Mouse (Mus musculus): ENCODE data around the gene Fam47e.
A peak's percentile ranks its signal among the peaks of the same experiment; 100 is the strongest.
"Not testable (repeated sequence)": the region's sequence is repeated elsewhere in the genome, so short reads cannot be mapped to it uniquely, and the experiment has no call there.

Gene Fam47e

DNA sequence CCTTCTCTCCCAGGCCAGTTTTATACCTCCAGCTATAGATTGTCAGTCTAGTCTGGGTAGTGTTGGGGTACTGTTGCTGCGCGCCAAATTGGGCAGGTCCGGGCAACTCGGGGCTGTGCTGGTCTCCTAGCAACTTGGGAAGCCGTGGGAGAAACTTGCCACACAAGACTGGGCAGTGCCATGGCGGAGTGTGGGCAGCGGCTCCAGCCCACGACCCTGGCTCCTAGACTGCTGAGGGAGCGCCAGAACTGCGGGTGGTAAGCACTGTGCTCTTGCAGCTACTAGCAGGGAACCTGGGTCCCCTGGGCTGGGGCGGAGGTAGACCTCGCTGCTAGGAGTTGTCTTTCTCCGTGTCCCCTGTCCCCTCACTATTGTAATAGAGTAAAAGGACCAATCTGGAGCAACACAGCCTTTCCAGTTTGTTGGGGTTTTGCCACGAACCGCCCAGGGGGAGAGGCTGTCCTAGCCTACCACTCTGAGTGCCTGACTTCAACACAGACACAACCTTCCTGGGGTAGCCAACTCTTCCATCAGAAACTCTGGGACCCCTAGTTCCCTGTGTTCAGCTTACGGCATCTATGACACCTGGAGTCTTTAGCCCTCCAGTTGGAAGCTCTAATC is at the start of gene Fam47e:
Fam47e (plus strand) TSS at position 179 of the 621 bp plus-strand sequence.
- no peak for DNase-seq (ENCODE audit: extremely low spot score)

DNA sequence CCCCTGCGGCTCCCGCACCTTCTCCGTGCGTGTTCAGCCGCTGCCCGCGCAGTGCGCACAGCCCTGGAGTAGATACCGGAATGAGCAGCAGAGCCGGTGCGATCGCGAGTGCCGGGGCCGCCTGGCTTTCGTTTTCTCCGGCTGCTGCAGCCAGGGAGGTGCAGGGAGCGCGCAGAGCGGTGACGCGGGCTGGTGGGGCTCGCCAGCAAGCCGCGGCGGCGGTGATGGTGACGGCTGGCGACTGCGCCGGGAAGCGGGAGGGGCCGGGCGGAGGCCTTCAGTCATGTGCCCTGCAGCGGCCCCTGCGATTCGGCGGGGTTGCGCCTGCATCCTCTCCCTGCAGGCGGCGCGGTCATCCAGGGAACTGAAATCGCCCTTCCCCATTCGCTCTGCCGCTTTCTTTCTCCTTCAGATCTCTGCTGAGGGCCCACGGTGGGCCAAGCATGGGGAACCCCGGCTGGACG is 49.4 kb upstream of the Fam47e start:
- DNase-seq (ENCODE audit: extremely low spot score) = peak; percentile 92

DNA sequence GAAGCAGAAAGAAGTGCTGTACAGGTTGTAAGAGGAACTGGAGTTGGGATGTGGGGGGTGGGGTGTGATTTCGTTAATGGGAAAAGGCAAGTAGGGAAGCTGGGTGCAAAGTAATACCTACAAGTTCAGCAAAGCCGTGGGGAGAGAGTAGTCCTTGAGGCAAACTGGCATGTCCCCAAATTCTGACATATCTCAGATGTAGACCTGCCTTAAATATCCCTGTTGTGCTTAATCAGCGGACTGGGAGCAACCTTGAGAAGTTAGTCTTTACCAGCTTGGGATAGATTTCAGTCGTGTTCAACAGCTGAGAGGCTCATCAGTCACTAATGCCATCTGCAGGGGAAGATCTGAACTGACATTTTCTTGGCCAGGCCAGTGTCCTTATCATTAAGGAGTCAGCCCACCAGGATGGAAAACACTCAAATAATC is 48.6 kb upstream of the Fam47e start:
- peak; percentile 51 for DNase-seq (ENCODE audit: extremely low spot score)

DNA sequence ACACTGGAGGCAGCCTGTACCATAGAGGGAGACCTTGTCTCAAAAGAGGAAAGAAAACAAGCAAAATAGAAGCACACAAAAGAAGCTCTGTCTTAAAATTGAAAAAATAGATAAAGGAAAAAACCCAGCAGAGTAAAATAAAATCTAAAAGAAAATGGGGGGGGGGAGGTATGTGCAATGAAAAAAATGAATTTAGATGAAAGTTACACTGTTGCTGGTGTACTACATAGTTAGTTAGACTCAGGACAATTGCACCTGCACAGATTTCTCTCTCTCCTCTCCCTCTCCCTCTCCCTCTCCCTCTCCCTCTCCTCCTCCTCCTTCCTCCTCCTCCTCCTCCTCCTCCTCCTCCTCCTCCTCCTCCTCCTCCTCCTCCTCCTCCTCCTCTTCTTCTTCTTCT is 48.1 kb upstream of the Fam47e start, which contains the start of gene Scarb2:
Scarb2 (minus strand) TSS at position 101 of the 400 bp plus-strand sequence.
- DNase-seq (ENCODE audit: extremely low spot score) = no peak

DNA sequence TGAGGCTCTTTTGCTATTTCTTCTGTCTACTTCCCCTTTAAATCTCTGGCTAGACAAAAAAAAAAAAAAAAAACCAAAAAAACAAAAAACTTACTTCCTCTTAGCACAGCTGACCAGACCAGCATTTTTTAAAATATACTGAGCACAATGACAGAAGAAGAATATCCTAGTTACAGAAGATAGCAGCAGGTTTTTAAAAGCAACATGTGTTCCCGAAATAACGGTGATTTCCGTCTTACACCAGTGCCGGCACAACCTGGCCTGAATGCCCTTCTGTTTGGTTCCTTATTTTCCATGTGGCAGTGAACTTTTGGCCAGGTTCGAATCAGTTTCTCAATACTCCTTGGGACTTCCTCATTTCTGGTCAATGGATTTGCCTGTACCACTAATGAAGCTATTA is 46.0 kb upstream of the Fam47e start:
- DNase-seq (ENCODE audit: extremely low spot score) = no peak

DNA sequence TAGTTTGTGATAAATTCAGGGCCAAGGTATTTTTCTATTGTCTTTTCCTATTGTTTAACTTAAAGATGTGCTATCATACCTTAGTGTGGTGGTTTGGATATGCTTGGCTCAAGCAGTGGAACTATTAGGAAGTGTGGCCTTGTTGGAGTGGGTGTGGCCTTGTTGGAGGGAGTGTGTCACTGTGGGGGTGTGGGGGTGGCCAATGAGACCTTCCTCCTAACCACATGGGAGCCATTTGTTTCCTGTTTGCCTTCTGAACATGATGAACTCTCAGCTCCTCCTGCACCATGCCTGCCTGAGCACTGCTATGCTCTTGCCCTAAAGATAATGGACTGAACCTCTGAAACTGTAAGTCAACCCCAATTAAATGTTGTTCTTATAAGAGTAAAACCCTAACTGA is 43.6 kb upstream of the Fam47e start:
- no peak for DNase-seq (ENCODE audit: extremely low spot score)

DNA sequence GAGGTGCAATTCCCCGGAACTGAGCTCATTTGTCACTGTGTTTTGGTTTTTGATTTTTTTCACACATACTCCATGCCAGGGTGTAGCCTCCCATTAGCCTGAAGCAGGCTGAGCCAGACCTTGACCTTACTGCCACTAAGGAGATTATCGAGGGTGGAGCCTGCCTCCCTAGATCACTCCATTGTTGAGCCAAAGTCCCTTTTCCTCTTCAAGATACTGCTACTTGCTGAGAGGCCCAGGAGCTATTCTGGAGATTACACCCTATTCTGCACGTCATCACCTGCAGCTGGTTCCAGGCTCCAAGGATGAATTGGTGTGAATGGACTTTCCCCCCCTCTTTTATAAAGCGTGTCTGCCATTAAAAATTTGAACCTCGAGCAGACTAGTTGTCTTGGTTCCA is 42.8 kb upstream of the Fam47e start:
- no peak for DNase-seq (ENCODE audit: extremely low spot score)

DNA sequence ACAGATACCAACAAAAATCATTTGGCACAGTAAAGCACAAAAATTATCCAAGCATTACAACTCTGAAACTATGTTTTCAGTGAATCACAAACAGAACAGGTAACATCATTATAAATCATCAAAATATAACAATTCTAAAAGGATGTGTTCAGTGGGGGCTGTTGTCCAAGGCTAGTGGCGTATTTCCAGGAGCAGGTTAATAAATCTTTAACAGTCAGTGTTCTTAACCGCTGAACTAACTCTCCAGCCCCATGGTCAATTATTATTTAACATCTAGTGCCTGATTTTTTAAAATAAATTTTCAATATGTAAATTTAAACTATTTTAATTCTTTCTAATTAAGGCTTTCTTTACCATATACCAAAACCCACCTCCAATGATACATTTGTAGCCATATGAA is 33.7 kb upstream of the Fam47e start:
- DNase-seq (ENCODE audit: extremely low spot score) = not testable (repeated sequence)

DNA sequence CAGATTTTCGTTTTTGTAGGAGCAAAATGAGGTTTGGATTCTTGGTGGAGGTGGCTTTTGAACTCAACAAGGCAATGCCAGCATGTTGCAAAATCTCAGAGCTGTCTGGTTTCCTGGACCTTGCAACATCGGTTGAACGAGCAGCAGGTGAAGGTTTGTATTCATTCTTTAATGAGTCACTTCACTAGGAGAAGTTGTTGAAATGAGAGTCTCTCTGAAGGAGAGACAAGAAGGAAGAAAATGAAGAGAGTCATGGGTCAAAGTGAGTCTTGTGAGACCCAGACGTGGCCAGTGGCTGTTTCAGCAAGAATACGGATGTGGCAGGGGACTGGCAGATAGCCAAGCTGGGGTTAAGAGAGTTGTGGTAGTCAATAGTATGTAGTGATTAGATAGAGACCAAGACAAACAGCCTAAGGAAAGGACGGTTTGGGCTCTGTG is 30.0 kb upstream of the Fam47e start:
- DNase-seq (ENCODE audit: extremely low spot score) = no peak

DNA sequence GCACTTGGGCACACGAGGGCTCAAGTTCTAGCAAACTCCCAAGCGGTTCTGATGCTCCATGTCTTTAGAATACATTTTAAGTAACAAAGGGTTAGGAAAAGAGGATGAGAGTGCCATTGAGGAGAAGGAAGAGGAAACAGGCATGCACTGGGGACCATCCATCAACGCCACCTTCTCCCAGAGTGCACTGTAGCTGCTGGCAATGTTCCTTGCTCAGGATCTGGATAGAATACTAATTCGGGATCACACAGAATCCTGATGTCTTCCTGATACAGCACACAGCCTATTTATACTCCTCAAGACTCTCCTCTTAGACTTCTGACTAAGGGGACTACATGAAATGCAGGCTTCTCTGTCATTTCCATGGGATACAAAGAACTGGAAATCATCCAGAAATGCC is 15.2 kb upstream of the Fam47e start:
- no peak for DNase-seq (ENCODE audit: extremely low spot score)

DNA sequence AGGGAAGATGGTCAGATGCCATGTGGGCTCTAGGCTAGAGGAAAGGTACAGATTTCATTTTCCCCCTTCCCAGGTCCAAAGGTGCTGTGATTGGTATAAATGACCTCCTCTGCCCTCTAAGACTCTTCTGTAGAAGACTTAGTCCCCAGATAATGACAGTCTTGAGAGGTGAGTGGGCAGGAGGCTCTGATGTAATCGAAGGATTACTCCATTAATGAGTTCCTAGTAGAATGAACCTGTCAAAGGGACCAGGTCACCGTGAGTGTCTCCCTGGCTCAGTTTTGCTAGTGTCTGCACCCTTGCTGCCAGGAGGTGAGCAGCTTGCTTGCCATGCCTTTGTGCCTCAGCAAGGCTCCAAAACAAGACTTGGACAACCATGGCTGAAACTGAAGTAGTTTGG is 2.3 kb upstream of the Fam47e start:
- no peak for DNase-seq (ENCODE audit: extremely low spot score)

DNA sequence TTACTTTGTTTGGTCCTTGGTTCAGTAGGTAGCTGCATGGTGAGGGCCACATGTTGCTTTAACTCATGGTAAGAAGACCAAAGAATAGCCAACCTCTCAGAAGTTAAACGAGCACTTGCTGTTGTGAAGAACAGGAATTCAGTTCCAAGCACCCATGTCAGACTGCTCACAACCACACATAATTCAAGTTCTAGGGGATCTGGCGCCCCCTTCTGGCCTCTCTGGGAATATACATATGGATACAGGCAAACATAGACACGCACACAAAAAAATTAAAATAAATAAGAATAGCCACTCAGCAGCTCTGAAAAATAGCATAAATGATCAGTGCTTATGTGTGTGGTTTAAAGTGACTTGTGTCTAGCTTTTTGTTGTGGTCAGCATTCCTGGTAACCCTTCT is 930 bp upstream of the Fam47e start:
- DNase-seq (ENCODE audit: extremely low spot score) = no peak

DNA sequence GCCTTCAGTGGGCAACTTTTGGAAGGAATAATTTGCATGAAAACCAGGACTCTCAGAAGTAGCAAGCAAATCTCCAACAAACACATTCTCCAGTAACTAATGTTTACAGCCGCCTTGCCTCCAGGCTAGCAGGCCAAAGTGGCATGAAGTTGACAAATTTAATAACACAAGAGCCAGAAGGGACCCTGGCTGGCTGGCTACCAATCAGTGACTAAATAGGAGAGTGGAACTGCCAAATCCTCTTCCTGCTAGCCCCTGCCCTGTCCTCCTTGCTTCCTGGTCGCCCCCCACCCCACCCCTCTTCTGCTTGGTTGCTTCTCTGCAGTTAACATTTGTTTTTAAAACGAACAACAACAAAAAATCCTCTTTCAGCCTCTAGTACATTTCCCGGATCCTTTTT is 426 bp upstream of the Fam47e start:
- no peak for DNase-seq (ENCODE audit: extremely low spot score)

DNA sequence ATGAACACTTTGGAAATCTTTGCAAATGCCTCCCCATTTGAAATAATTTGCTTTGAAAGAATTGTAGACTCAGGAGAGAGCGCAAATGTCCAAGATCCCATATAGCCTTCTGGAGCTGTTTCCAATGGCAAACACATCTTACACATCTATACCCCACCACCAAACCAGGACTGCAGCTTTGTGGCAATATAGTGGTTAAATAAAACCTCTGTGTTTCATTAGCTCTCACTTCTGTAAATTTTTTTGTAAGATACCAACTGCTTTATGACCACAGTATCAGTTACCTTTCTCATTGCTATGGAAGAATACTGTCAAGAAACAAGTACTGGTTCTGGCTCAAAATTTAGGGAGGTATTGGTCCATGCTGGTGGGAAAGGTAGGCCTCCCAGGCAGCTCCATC is 1.0 kb downstream of the Fam47e start:
- DNase-seq (ENCODE audit: extremely low spot score) = no peak

DNA sequence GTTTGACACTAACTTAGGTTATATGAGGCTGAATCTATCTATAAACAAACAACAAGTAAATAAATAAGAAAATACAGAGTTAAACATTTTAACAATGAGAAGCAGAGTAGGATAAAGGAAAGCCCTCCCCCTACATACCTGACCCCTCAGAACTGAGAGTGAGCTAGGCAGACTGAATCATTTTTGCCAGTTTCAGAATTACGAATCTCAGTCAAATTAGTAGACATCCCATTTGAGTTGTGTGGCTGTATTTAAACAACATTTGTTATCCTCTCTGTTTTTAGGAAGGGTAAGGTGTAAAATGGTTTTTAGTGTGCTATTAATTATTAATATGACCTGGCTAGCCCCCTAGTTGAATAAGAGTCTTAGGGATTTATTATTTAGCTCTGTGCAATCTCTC is 2.6 kb downstream of the Fam47e start:
- no peak for DNase-seq (ENCODE audit: extremely low spot score)

DNA sequence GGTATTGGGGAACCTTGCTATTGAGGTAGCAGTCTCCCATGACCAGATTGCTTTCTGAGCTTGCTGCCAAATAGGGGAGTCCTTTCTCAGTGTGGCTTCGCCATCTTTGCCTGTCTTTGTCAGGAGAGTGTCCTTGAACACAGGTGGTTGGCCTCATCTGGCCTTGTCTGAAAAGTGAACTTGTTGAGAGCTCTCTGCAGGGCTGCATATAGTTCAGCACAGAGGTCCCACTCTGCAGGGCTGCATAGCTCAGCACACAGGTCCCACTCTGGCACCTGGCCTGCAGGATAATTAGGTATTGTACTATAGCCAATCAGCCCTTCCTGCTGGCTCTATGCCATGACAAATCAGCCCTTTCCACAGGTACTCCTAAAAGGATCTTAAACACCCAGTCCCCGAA is 5.3 kb downstream of the Fam47e start:
- DNase-seq (ENCODE audit: extremely low spot score) = no peak

DNA sequence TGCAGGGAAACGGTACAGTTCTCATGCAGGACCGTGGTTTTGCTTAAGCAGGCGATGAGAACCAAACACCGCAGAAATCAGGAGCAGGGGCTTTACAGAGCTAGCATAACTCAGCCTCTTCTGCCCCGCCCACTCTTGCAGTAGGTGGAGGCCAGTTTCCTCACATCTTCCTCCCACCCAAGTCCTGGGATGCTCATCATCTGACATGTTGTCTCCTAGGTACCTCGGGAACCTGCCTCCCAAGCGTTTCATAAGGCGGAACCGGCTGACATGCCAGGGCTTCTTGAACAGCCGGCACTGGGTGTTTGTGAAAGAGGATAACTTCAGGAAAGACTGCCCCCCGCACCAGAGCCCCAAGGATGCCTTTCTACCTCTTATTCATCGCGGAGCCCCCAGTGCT is 7.1 kb downstream of the Fam47e start:
- DNase-seq (ENCODE audit: extremely low spot score) = no peak

DNA sequence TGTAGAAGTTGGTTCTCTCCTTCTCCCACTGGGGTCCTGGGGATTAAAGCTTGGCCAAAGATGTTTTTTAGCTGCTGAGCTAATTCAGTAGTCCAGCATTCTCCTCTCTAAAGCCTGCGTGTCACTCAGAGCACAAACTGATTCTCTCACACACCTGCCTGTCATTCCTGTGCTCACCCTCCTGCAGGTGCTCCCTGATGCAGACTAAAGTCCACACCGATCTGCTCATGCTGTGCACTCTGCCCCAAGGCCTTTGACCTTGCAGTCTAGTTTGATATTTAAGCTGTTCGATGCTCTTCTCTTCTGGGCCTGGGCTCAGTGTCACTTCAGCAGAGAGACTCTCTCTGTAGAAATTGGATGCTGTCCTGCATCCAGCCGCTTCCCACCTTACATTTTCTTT is 16.4 kb downstream of the Fam47e start:
- no peak for DNase-seq (ENCODE audit: extremely low spot score)

DNA sequence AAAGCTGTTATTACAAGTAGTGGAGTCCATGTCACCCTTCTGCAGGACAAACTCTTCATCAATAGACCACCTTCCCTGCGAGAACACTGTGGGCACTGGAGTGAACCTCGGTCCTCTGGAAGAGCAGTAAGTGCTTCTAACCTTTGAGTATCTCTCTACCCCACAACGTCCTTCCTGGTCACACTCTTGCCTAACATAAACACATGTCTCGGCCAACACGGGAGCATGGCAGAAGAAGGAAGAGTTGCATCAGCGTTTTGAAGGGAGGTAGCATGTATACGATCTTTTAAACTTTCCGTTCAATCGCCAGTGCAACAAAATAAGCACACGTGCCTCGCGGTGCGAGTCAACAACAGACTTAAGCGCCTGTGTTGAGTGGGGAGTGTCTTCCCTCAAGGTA is 24.7 kb downstream of the Fam47e start:
- DNase-seq (ENCODE audit: extremely low spot score) = no peak

DNA sequence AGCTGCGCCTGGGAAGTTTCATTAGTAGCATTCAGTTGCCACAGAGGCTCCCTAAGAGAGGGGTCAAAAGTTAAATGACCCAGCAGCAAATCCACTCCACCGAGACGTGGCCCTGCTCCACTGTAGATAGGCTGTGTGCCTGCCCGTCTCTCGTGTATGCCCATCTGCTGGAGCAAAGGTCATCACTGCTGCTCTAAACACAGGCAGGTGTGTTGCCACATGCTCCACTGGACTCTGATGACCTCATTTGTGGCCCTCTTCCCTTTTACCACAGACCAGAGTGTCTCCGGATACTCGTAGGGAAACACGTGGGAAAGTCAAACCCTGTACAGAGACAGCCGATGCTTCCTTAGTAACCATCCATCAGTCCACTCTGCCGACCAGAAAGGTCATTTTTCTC is 31.1 kb downstream of the Fam47e start:
- DNase-seq (ENCODE audit: extremely low spot score) = peak; percentile 10

DNA sequence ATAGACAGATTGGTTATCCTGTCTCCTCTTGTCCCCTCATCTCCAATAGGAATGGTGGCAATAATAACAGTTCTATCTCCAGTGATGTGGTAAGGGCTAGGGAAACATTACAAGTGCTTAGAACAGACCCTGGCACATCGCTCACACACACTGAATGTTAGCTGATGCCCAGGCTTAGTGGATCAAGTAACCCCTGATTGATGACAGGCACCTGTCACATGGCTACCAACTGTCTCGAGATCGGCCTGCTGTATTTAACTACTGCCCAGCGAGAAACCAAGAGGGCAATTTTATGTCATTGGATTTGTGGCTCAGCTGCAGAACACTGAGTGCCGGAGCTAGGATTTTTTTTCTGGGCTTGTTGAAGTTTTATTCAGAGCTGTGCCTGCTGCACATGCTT is 40.2 kb downstream of the Fam47e start:
- DNase-seq (ENCODE audit: extremely low spot score) = no peak

DNA sequence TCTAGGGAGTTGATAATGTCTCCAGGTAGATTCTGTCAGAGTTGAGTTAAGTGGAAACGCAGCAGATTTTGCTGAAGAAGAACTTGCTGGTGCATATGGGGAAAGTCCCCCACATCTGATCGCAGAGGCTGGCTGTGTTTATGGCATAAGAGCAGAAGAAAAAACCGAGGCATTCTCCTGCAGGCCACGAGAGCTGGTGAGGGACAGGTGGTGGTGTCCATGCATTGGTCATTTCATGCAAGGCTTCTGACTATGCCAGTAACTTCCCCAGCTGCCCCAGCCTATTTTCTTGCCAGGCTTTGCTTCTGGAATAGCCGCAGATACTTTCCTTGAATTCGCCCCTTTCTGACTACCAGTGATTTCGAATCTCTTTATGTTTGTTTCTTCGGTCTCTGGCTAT is 42.0 kb downstream of the Fam47e start:
- no peak for DNase-seq (ENCODE audit: extremely low spot score)

DNA sequence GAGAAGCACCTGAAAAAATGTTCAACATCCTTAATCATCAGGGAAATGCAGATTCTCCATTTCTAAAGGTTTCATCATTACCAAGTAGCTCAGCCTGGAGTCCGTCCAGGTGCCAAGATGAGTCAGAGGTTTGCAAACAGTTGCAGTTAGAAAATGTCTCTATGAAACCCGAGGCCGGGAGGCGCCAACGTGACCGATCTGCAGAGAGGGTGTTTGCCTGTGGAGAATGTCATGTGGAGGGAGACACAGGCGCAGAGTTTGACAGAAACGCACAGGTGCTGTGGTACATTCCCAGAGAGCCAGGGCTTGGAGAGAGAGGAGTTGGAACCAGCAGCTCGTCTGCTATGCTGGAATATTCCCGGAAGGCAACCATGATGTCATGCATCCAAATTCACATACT is 44.2 kb downstream of the Fam47e start:
- no peak for DNase-seq (ENCODE audit: extremely low spot score)

All from embryo, embryonic 9.5 days (tissue).